Mouse (Mus musculus): ENCODE measurements around the gene Txn2.

DNA sequence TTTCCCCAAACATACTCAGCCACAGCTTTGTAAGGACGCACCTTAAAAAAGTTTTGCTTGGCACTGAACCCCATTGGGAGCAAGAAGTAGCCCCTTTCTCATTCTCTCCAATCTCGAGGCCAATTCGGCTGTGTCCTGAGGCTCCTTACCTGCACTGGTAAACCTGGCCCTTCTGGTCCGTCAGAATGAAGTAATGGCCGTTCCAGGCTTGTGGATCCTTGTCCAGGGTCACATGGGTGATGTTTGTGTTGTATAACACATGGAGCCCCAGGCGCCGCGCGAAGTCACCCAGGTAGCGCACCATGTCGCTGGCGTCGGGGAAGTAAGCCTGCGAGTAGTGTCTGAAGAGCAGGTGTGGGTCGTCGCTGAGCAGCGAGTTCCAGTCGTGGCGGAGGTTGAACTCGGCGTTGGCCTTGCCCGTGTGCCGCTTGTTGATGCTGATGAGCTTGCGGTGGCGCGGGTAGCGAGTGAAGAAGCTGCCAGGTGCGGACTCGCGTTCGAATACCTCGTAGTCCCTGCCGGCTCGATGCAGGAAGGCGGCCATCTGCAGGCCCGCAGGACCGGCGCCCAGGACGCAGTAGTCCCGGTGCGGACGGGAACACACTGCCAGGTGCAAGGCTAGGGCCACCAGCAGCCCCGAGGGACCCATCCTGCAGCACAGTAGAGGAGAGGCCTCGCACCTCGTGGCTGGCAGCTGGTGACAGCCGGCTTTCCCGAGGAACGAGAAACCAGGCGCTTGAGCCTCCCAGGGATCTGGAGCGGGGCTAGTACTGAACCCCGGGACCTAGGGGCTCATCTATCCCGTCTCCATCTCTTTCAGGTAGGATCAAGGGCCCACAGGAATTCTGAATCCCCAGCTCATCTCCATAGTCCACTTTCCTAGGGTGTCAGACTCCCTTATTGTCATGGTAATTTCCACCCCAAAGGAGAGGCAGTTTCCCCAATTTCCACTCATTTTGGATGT is 26.9 kb upstream of the Txn2 start:
- TF ChIP-seq EP300 (IDR thresholded peaks at IDR 0.05; ENCODE audit: low read depth) (no peak), CTCF (IDR thresholded peaks at IDR 0.05; ENCODE audit: low read depth) (no peak)
